Comparison of ENCODE assay signal across 30 mouse cellular contexts in genomic region chr5:37112389-37112788, GRCm38 (mm10). TPM values are rescaled to one million over a fixed set of nuclear protein-coding genes. Genes with fewer than 3 reads are reported as not detected.
DNase-seq lines count a peak whose midpoint lies in the region; ATAC-seq and TF ChIP-seq lines count a peak whose summit lies in the region.
"Had no signal": no experiment of that assay in that cellular context is flagged by ENCODE, and none has a peak within 500 bp of the region (broad histone marks: within the 10 kb centered on the region; RNA-seq: fewer than 3 reads in every experiment).

No protein-coding gene starts in this region.

- H3K27ac ChIP-seq in heart, embryonic 12.5 days (ENCODE audit: poor library complexity, severe bottlenecking), result no peak overlapping the region
- no peak overlapping the region for H3K27ac ChIP-seq in midbrain, embryonic 14.5 days (replicated peaks; ENCODE audit: low read depth, low read length)
- H3K27ac ChIP-seq in midbrain, embryonic 15.5 days, result no peak overlapping the region
- H3K27ac ChIP-seq in stomach, embryonic 14.5 days (ENCODE audit: low read length), result no peak overlapping the region
- no peak overlapping the region for H3K27ac ChIP-seq in stomach, postnatal 0 days (replicated peaks)
- no peak overlapping the region for H3K27ac ChIP-seq in olfactory bulb, adult 2 months (ENCODE audit: insufficient read depth, low read depth, low read length)
- H3K27ac ChIP-seq: embryonic facial prominence, embryonic 10.5 days; embryonic facial prominence, embryonic 13.5 days; forebrain, embryonic 15.5 days; gastrocnemius, adult 2 months; heart, embryonic 13.5 days; hindbrain, embryonic 14.5 days; hindbrain, postnatal 0 days had no signal

- ATAC-seq in heart, embryonic 12.5 days (ENCODE audit: insufficient number of reproducible peaks, low FRiP score), result 0 out of 2 replicates have a peak, but pooled peaks have one; percentile 31
- ATAC-seq in midbrain, embryonic 14.5 days (ENCODE audit: low FRiP score, low TSS enrichment), result no peak
- no peak for ATAC-seq in midbrain, embryonic 15.5 days (replicated peaks)
- 0 out of 2 replicates have a peak, but pooled peaks have one; percentile 19 for ATAC-seq in stomach, embryonic 14.5 days (ENCODE audit: insufficient number of reproducible peaks, insufficient read depth, low FRiP score, low read depth)
- ATAC-seq in stomach, postnatal 0 days (ENCODE audit: low FRiP score, low TSS enrichment), result no peak
- ATAC-seq in frontal cortex, adult (ENCODE audit: low TSS enrichment), result no peak
- ATAC-seq: activated CD4-positive, CD25-positive, alpha-beta regulatory T cell, adult 4 months; forebrain, embryonic 15.5 days; hindbrain, postnatal 0 days; inflammation-experienced regulatory T-cells, adult 6 months had no signal

- TF ChIP-seq POLR2A in olfactory bulb, adult 2 months (IDR thresholded peaks at IDR 0.05; ENCODE audit: insufficient read depth, low read depth, low read length), result 0 out of 2 replicates have a peak, but pooled peaks have one; percentile 7

- peaks cover 13% of the 10 kb centered on the region; the same call in 1 of the 2 replicates for H3K27me3 ChIP-seq in heart, embryonic 12.5 days (replicated peaks)
- no peaks in the 10 kb centered on the region for H3K27me3 ChIP-seq in midbrain, embryonic 14.5 days (ENCODE audit: control insufficient read depth, insufficient read depth, low read length)
- no peaks in the 10 kb centered on the region for H3K27me3 ChIP-seq in midbrain, embryonic 15.5 days (replicated peaks)
- H3K27me3 ChIP-seq in stomach, embryonic 14.5 days (ENCODE audit: control insufficient read depth, insufficient read depth, low read length), result no peaks in the 10 kb centered on the region
- no peaks in the 10 kb centered on the region for H3K27me3 ChIP-seq in stomach, postnatal 0 days (ENCODE audit: control insufficient read depth, insufficient read depth, low read length)
- H3K27me3 ChIP-seq: embryonic facial prominence, embryonic 13.5 days; forebrain, embryonic 15.5 days had no signal

- H3K4me2 ChIP-seq in heart, embryonic 12.5 days, result no peak overlapping the region
- no peak overlapping the region for H3K4me2 ChIP-seq in midbrain, embryonic 14.5 days (ENCODE audit: low read length)
- no peak overlapping the region for H3K4me2 ChIP-seq in midbrain, embryonic 15.5 days
- no peak overlapping the region for H3K4me2 ChIP-seq in stomach, embryonic 14.5 days (replicated peaks; ENCODE audit: low read depth, low read length)
- no peak overlapping the region for H3K4me2 ChIP-seq in stomach, postnatal 0 days (replicated peaks; ENCODE audit: low read depth)
- H3K4me2 ChIP-seq: embryonic facial prominence, embryonic 13.5 days; forebrain, embryonic 15.5 days; heart, embryonic 13.5 days; hindbrain, embryonic 14.5 days had no signal

- no peak for TF ChIP-seq EP300 in stomach, postnatal 0 days (optimal IDR thresholded peaks at IDR 0.05)

- no peak overlapping the region for H3K9ac ChIP-seq in heart, embryonic 12.5 days
- no peak overlapping the region for H3K9ac ChIP-seq in midbrain, embryonic 14.5 days (replicated peaks; ENCODE audit: low read length)
- no peak overlapping the region for H3K9ac ChIP-seq in midbrain, embryonic 15.5 days
- no peak overlapping the region for H3K9ac ChIP-seq in stomach, embryonic 14.5 days (replicated peaks; ENCODE audit: low read depth, low read length)
- no peak overlapping the region for H3K9ac ChIP-seq in stomach, postnatal 0 days (ENCODE audit: low read length)
- H3K9ac ChIP-seq: embryonic facial prominence, embryonic 13.5 days; forebrain, embryonic 15.5 days; heart, embryonic 13.5 days; hindbrain, embryonic 14.5 days had no signal

- 66% methylated on average over 7 of the region's 7 CpGs for WGBS in heart, embryonic 12.5 days
- WGBS in midbrain, embryonic 14.5 days, result 78% methylated on average over 7 of the region's 7 CpGs
- 76% methylated on average over 7 of the region's 7 CpGs for WGBS in midbrain, embryonic 15.5 days
- 73% methylated on average over 7 of the region's 7 CpGs for WGBS in stomach, embryonic 14.5 days
- 56% methylated on average over 7 of the region's 7 CpGs for WGBS in stomach, postnatal 0 days
- 62% methylated on average over 7 of the region's 7 CpGs for WGBS in olfactory bulb, adult 2 months

- H3K4me1 ChIP-seq in heart, embryonic 12.5 days (replicated peaks), result no peaks in the 10 kb centered on the region
- no peaks in the 10 kb centered on the region for H3K4me1 ChIP-seq in midbrain, embryonic 14.5 days (ENCODE audit: control insufficient read depth, insufficient read depth, low read length)
- no peaks in the 10 kb centered on the region for H3K4me1 ChIP-seq in midbrain, embryonic 15.5 days
- no peaks in the 10 kb centered on the region for H3K4me1 ChIP-seq in stomach, embryonic 14.5 days (ENCODE audit: control insufficient read depth, insufficient read depth, low read length)
- no peaks in the 10 kb centered on the region for H3K4me1 ChIP-seq in stomach, postnatal 0 days (replicated peaks; ENCODE audit: control insufficient read depth, insufficient read depth)
- peaks cover 8% of the 10 kb centered on the region; the same call in 1 of the 2 replicates for H3K4me1 ChIP-seq in olfactory bulb, adult 2 months (ENCODE audit: control insufficient read depth, insufficient read depth, low read length)
- H3K4me1 ChIP-seq: embryonic facial prominence, embryonic 10.5 days; embryonic facial prominence, embryonic 13.5 days; heart, embryonic 13.5 days had no signal

- no peaks in the 10 kb centered on the region for H3K9me3 ChIP-seq in heart, embryonic 12.5 days (replicated peaks)
- no peaks in the 10 kb centered on the region for H3K9me3 ChIP-seq in midbrain, embryonic 14.5 days (ENCODE audit: control insufficient read depth, low read length)
- no peaks in the 10 kb centered on the region for H3K9me3 ChIP-seq in midbrain, embryonic 15.5 days
- H3K9me3 ChIP-seq in stomach, embryonic 14.5 days (ENCODE audit: control insufficient read depth, low read depth, low read length), result no peaks in the 10 kb centered on the region
- no peaks in the 10 kb centered on the region for H3K9me3 ChIP-seq in stomach, postnatal 0 days (ENCODE audit: control insufficient read depth, low read length)
- H3K9me3 ChIP-seq: embryonic facial prominence, embryonic 10.5 days; embryonic facial prominence, embryonic 13.5 days; forebrain, embryonic 15.5 days; heart, embryonic 13.5 days had no signal

- no peak overlapping the region for H3K4me3 ChIP-seq in heart, embryonic 12.5 days
- H3K4me3 ChIP-seq in midbrain, embryonic 14.5 days (replicated peaks; ENCODE audit: low read depth, low read length), result no peak overlapping the region
- no peak overlapping the region for H3K4me3 ChIP-seq in midbrain, embryonic 15.5 days
- H3K4me3 ChIP-seq in stomach, embryonic 14.5 days (ENCODE audit: low read depth, low read length), result no peak overlapping the region
- H3K4me3 ChIP-seq in stomach, postnatal 0 days (ENCODE audit: low read depth, low read length), result no peak overlapping the region
- H3K4me3 ChIP-seq in olfactory bulb, adult 2 months (ENCODE audit: insufficient read depth, low read depth, low read length), result no peak overlapping the region
- H3K4me3 ChIP-seq: embryonic facial prominence, embryonic 10.5 days; embryonic facial prominence, embryonic 13.5 days; erythroblast, embryonic 14.5 days; forebrain, embryonic 15.5 days; gastrocnemius, adult 2 months; heart, embryonic 13.5 days had no signal

- no peak for DNase-seq in heart, adult 18-20 months
- peak; percentile 31 for DNase-seq in midbrain, embryonic 14.5 days
- no peak for DNase-seq in stomach, postnatal 0 days (ENCODE audit: low spot score)
- DNase-seq: adrenal gland, adult 8-10 months; cerebellum, adult 11-12 months; cerebellum, adult 8-10 months; cerebellum, postnatal 36 days; embryo, embryonic 11 days; gastrocnemius, adult 2 months; gastrocnemius, postnatal 14 days; heart, adult 11 months; heart, postnatal 14 days; heart, postnatal 4 days had no signal

- H3K36me3 ChIP-seq in heart, embryonic 12.5 days, result no peaks in the 10 kb centered on the region
- H3K36me3 ChIP-seq in midbrain, embryonic 14.5 days (ENCODE audit: control insufficient read depth, insufficient read depth, low read length), result no peaks in the 10 kb centered on the region
- H3K36me3 ChIP-seq in midbrain, embryonic 15.5 days (replicated peaks), result no peaks in the 10 kb centered on the region
- H3K36me3 ChIP-seq in stomach, embryonic 14.5 days (ENCODE audit: control insufficient read depth, insufficient read depth, low read length), result no peaks in the 10 kb centered on the region
- H3K36me3 ChIP-seq in stomach, postnatal 0 days (ENCODE audit: control insufficient read depth, insufficient read depth, low read length), result no peaks in the 10 kb centered on the region
- H3K36me3 ChIP-seq: embryonic facial prominence, embryonic 10.5 days; embryonic facial prominence, embryonic 13.5 days; forebrain, embryonic 15.5 days; heart, embryonic 13.5 days had no signal

- no peak for TF ChIP-seq CTCF in stomach, postnatal 0 days (IDR thresholded peaks at IDR 0.05; ENCODE audit: low read depth)
- TF ChIP-seq CTCF in olfactory bulb, adult 2 months (IDR thresholded peaks at IDR 0.05; ENCODE audit: insufficient read depth, low read depth, low read length), result no peak

RNA-seq across cellular contexts. Expression of gene Gm1043, which starts 27.2 kb away (rescaled TPM):
- not detected in 2 replicates for polyA plus RNA-seq in heart, embryonic 12.5 days (2016; fragmentation: Nextera tagmentation; extraction: Ambion mirVana)
- under 1 TPM in 1 of 2 experiments, not detected in 1; 0.08 TPM for total RNA-seq in heart, adult 18-20 months (2021)
- 1.7 and 2.0 TPM in 2 replicates for polyA plus RNA-seq in midbrain, embryonic 14.5 days (2014; fragmentation: Nextera tagmentation; extraction: Ambion mirVana)
- polyA plus RNA-seq in midbrain, embryonic 15.5 days (2015; fragmentation: Nextera tagmentation; extraction: Ambion mirVana), result 2.6 and 2.8 TPM in 2 replicates
- 0.12 TPM in 1 of 2 replicates, not detected in the other for polyA plus RNA-seq in stomach, embryonic 14.5 days (2014; fragmentation: Nextera tagmentation; extraction: Ambion mirVana)
- polyA plus RNA-seq in stomach, postnatal 0 days (2015; fragmentation: Nextera tagmentation; extraction: Ambion mirVana), result 0.02 and 0.07 TPM in 2 replicates
- not detected in 2 replicates for polyA plus RNA-seq in olfactory bulb, adult 2 months (2012; ENCODE audit: insufficient read depth, insufficient read length, low replicate concordance, missing spikeins)
- total RNA-seq: ES-E14; gastrocnemius, adult 2 months; gastrocnemius, postnatal 14 days; gastrocnemius, postnatal 4 days; heart, postnatal 4 days had no signal
- polyA plus RNA-seq: embryonic facial prominence, embryonic 10.5 days; embryonic facial prominence, embryonic 13.5 days; erythroblast, embryonic 14.5 days; heart, embryonic 13.5 days; heart, embryonic 16.5 days had no signal

Comparison
In these comparisons a context has a peak if more than half of its experiments do, and no peak if none do; other contexts are left out.
1. ATAC-seq: peak in heart, embryonic 12.5 days (single experiment) and stomach, embryonic 14.5 days (single experiment); none in midbrain, embryonic 14.5 days (single experiment), midbrain, embryonic 15.5 days (single experiment), stomach, postnatal 0 days (single experiment) and frontal cortex, adult (single experiment).